Mouse (Mus musculus): ENCODE results near the gene Col16a1.

Gene Col16a1

GRCm38 (mm10) chr4:130048203-130048479, 501 bp downstream of the Col16a1 start:
- no peak for DNase-seq

- peak; percentile 85 for DNase-seq
Measured at GRCm38 (mm10) chr4:130050056-130050824, 2.6 kb downstream of the Col16a1 start.

GRCm38 (mm10) chr4:130052283-130052682, 4.6 kb downstream of the Col16a1 start:
- DNase-seq, result no peak

GRCm38 (mm10) chr4:130053111-130053510, 5.5 kb downstream of the Col16a1 start:
- DNase-seq, result no peak

DNA sequence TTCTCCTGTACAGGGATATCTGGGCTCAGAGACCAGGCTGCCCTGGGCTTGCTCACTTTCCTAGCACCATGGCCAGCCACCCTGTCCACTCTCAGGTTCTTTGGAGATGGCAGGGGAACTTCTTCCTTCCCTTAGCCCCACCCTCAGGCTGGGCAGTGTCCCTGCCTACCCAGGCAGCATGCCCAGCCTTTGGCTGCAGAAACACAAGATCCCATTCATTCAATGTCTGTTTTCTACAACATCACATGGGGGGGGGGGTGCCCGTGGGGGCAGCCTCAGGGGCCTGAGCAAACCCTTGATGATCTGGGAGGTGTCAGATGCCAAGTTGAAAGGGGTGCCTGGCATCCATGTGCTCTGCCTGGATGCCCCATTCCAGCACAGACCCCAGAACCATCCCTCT, 7.1 kb downstream of the Col16a1 start:
- no peak for DNase-seq

- no peak for DNase-seq
Measured at GRCm38 (mm10) chr4:130055160-130056010, 7.7 kb downstream of the Col16a1 start.

DNA sequence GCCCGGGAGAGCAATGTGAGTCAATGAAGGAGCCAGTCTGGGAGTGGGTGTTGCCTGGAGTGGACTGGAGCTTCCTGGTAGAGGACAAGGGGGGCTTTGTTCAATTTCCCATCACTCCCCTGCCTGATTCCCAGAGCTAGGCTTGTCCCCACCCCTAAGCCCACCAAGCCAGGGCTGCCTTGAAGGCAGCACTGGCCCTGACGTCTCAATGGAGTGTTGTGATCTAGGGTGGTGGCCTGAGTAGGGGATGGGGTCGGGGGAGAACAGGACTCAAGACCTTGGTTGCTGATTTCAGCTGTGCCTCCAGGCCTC, 8.3 kb downstream of the Col16a1 start:
- no peak for DNase-seq

- no peak for DNase-seq
Measured at GRCm38 (mm10) chr4:130056471-130056870, 8.8 kb downstream of the Col16a1 start.

DNA sequence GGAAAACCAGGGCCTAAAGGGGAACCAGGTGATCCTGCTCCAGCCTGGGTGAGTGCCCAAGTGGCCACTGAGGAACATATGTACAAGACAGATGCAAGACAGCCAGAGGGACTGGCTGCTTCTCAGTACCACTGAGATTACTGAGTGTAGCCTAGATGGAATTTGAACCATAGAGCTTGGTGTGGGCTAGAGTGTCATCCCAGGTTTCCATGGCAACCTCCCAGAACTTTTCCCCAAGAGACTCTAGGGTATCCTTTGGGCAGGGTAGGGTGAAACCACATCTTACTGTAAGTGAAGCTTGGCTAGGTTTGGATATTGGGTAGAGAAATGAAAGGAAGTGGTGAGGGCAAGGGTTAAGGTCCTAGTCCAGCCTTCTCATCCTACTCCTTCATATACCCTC, 13.3 kb downstream of the Col16a1 start:
- DNase-seq, result no peak

DNA sequence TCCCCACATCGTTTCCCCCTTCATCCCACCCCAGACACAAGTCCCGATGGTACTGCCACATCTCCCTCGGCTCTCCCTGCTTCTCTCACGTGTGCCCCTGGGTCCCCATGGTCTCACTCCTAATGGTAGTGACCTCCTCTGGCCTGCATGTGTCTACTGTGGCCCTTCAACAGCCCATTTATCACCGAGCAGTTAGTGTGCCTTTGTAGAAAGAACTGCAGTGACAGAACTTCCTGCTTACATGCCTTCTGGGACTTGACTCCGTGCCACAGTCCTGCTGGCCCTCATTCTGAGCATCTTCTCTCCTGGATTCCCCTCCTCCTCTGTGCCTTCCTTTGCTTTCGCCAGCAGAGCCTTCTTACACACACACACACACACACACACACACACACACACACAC, 15.6 kb downstream of the Col16a1 start:
- DNase-seq, result peak; percentile 32

DNA sequence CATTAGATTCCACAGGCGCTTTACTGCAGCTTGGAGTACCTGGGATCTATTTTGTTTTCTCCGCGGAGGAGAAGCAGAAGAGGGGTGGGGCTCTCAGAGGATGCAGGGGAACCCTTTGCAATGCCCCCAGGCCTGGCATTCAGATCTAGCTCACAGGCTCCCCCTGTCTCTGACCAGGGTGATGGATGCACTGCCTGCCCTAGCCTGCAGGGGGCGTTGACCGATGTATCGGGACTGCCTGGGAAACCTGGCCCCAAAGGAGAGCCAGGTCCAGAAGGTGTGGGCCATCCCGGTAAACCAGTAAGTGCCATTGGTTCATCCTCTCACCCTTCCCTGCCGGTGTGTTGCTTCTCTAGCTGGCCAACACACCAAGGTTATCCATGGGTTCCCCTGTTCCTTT, 19.2 kb downstream of the Col16a1 start:
- peak; percentile 67 for DNase-seq

DNA sequence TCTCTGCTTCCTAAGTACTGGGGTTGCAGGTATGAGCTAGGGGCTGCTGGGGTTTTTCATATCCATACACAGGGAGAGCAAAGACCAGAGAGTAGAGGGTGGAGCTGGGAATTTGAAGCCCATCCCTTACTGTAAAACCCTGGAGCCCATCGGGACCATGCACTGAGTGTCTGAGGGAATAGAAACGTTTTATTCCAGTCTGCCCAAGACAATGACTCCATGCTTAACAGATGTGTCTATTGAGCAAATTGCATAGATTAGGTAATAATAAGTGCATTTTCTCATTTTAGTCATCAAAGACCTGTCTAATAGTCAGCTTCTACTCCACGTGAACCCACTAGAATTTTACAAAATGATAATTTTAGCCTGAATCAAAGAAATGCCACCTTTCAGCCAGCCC, 22.9 kb downstream of the Col16a1 start:
- no peak for DNase-seq

DNA sequence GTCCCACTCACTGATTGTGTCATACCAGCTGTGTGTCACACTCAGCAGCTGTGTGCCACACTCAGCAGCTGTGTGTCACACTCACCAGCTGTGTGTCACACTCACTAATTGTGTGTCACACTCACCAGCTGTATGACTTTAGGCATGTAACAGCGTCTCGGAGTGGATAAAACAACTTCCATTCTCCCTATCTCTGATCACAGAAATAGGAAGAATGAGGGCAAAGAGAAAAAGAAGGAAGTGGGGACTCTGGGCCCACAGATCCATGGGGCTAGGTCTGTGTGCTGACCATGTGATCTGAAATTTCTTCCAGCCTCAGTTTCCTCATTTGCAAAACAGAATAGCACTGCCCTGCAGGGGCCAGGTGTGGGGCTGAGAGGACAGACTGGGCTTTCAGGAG, 24.1 kb downstream of the Col16a1 start:
- no peak for DNase-seq

- DNase-seq, result no peak
Measured at GRCm38 (mm10) chr4:130073367-130073766, 25.7 kb downstream of the Col16a1 start.

DNA sequence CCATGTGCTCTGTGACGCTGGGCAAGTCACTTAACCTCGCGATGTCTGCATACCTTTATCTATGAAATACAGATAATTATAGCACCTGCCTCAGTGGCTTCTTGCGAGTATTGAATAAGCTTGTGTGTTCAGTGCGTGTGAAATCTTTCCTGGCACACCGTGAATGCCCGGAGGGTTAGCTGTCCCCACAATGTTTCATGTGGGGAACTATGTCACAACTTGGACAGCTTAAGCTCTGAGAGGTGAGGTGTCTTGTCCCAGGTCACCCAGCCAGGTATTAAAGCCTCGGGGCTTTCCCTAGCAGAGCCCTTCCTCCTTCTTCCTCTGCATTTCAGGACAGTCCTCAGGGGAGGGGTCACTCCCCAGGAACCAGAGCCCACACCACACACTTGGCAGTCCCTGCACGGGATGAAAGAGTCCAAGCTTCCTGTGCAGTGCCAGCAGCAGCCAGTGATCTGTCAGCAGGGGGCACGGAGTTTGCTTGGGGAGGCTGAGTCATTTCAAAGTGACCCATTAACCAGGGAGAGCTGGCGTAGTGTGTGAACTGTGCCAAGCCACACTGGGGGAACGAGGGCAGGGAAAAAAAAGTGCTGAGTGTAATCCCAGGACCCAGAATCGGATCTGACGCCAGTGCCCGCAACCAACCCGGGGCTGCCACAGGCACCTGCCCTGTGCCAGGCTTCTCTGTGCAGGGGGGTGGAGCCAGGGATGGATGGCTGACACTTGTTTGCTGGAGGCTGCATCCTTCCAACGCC, 27.3 kb downstream of the Col16a1 start:
- peak; percentile 14 for DNase-seq

GRCm38 (mm10) chr4:130076856-130077255, 29.2 kb downstream of the Col16a1 start:
- no peak for DNase-seq

DNA sequence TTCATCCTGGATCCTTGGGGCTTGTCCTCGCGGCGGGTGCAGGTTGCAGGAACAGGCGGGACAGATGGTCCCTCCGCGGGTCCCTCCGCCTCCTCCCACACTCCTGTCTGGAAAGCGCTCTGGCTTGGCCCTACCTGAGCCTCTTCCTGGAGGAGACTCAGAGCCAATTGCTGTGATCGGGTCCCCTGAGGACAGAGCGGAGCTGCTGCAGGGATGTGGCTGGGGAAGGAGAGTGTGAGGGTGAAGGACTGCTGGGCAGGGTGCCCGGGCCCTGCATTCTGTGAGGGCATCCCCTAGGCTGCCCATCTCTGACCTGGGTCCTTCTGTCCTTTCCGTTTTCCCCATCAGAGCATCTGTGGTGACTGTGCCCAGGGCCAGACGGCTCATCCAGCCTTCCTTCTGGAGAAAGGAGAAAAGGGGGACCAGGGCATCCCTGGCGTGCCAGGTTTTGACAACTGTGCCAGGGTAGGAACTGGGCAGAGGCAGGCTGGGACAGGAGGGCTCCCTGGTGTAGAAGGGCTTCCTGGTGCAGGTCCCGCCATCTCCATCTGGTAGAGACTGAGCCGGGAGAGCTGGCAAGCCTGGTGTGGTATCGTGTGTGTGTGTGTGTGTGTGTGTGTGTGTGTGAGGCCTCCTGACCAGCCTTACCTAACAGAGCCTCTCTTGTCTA, 31.3 kb downstream of the Col16a1 start:
- DNase-seq, result no peak

- no peak for DNase-seq
Measured at GRCm38 (mm10) chr4:130079521-130079920, 31.9 kb downstream of the Col16a1 start.

DNA sequence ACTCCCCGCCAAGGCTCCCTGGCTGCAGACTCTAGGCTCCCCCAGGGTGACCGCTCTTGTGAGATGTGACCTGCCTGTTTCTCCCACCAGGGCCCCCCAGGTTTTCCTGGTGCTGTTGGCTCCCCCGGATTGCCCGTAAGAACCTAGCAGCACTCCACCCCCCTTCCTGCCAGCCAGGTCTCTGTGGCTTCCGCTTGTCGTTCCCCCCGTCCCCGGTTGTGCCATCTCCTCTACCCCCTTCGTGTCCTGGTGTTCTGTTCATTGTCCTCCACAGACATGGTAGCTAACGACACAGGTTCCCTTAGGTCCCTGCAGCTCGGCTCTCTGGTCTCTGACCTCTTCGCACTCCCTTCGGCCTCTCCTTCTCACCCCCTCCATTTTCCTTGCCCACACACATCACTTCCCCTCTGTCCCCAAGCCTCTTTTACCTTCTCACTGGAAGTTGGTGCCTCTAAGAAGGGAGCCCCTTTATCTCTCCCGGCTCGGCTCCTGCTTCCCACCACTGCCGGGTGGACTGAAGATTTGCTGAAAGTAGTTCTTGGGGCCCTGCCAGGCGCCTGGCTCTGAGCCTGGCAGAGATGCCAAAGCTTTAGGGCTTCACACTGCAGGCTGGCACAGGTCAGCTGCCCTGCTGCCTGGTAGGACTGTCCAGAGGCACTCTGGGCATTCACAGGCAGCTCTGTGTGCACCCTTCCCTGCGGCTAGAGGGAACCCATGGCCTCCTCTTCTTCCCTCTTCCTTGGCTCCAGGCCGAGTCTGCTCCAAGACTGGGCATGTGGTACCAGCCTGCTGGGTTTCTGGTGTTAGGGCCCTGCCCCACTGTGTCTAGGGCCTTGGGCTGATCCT, 33.9 kb downstream of the Col16a1 start:
- peak; percentile 67 for DNase-seq

DNA sequence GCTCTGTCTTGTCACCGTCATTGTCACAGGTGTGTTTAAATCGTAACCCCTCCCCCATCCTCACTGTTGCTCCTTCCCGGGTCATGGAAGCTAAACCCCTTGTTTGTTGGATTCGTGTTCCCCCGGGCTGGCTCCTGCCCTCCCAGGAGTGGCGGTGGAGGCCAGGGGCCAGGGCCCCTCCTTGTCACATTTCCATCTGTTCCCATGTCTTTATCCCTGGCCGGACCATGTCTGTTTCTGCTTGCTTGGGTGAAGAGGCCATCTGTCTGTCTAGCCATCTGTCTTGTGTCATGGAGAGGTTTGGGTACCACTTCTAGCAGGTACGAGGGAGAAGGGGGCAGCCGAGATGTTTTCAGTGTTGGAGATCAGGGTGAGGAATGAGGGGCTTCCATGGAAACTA, 34.6 kb downstream of the Col16a1 start:
- no peak for DNase-seq

GRCm38 (mm10) chr4:130084331-130084945, 36.8 kb downstream of the Col16a1 start:
- DNase-seq, result peak; percentile 42

All from lung, postnatal 36 days (tissue).